ENCODE assay signal across 9 mouse cellular contexts in genomic region chr4:136123111-136123791, GRCm38 (mm10). TPM values are rescaled to one million over a fixed set of nuclear protein-coding genes. Genes with fewer than 3 reads are reported as not detected.
A peak's percentile ranks its signal among the peaks of the same experiment; 100 is the strongest.
DNase-seq lines count a peak whose midpoint lies in the region; ATAC-seq lines count a peak whose summit lies in the region.
"Had no signal": no experiment of that assay in that cellular context is flagged by ENCODE, and none has a peak within 500 bp of the region (broad histone marks: within the 10 kb centered on the region; RNA-seq: fewer than 3 reads in every experiment).

No protein-coding gene starts in this region.

- H3K9ac ChIP-seq in kidney, embryonic 14.5 days (ENCODE audit: low read depth, low read length) = no peak overlapping the region
- H3K9ac ChIP-seq in limb, embryonic 15.5 days = no peak overlapping the region; the same call in 1 of the 2 replicates

- no peaks in the 10 kb centered on the region for H3K36me3 ChIP-seq in kidney, embryonic 14.5 days (ENCODE audit: control insufficient read depth, insufficient read depth, low read length)
- H3K36me3 ChIP-seq in limb, embryonic 15.5 days = no peaks in the 10 kb centered on the region

- peaks cover 22% of the 10 kb centered on the region for H3K4me1 ChIP-seq in kidney, embryonic 14.5 days (ENCODE audit: control insufficient read depth, insufficient read depth, low read length)
- H3K4me1 ChIP-seq in limb, embryonic 15.5 days = peaks cover 15% of the 10 kb centered on the region

- intact Hi-C loops in left cerebral cortex, postnatal 14 days (cut with DNase I) = no loop called here

- H3K9me3 ChIP-seq in kidney, embryonic 14.5 days (ENCODE audit: control insufficient read depth, low read length) = no peaks in the 10 kb centered on the region
- no peaks in the 10 kb centered on the region for H3K9me3 ChIP-seq in limb, embryonic 15.5 days

- H3K4me3 ChIP-seq in kidney, embryonic 14.5 days (ENCODE audit: low read length) = no peak overlapping the region
- H3K4me3 ChIP-seq in limb, embryonic 15.5 days = no peak overlapping the region
- H3K4me3 ChIP-seq: layer of hippocampus, adult 2 months had no signal

- no peak overlapping the region for H3K4me2 ChIP-seq in kidney, embryonic 14.5 days (replicated peaks; ENCODE audit: low read depth, low read length)
- H3K4me2 ChIP-seq in limb, embryonic 15.5 days = no peak overlapping the region

- no peak for ATAC-seq in kidney, embryonic 14.5 days (ENCODE audit: low FRiP score, low TSS enrichment)
- no peak for ATAC-seq in limb, embryonic 15.5 days (ENCODE audit: insufficient number of reproducible peaks, low FRiP score, low TSS enrichment, low read depth)

- 66% methylated on average over 8 of the region's 8 CpGs for WGBS in kidney, embryonic 14.5 days
- 59% methylated on average over 8 of the region's 8 CpGs for WGBS in limb, embryonic 15.5 days

- H3K27ac ChIP-seq in kidney, embryonic 14.5 days (ENCODE audit: low read depth, low read length) = peak overlapping the region; percentile 19; the same call in 1 of the 2 replicates
- H3K27ac ChIP-seq in limb, embryonic 15.5 days = peak overlapping the region; percentile 58; the same call in 1 of the 2 replicates
- H3K27ac ChIP-seq: layer of hippocampus, adult 2 months had no signal

- DNase-seq in kidney, postnatal 10 days = no peak
- DNase-seq in CD4-positive, CD25-positive, alpha-beta regulatory T cell, adult 2 months (ENCODE audit: low read depth, low spot score) = peak; percentile 41
- DNase-seq in fibroblast of lung, adult 2 months (ENCODE audit: low read depth) = peak; percentile 85
- no peak for DNase-seq in cerebellum, postnatal 36 days
- no peak for DNase-seq in left cerebral cortex, postnatal 14 days (ENCODE audit: low spot score in 2 of 2)
- no peak for DNase-seq in cerebellum, postnatal 4 days (ENCODE audit: low spot score in 2 of 2)

- no peaks in the 10 kb centered on the region for H3K27me3 ChIP-seq in kidney, embryonic 14.5 days (ENCODE audit: control insufficient read depth, insufficient read depth, low read length)
- H3K27me3 ChIP-seq in limb, embryonic 15.5 days = no peaks in the 10 kb centered on the region

RNA-seq across cellular contexts. Expression of gene Id3, which starts 20.0 kb away (rescaled TPM):
- 848 and 979 TPM in 2 replicates for polyA plus RNA-seq in kidney, embryonic 14.5 days (2014; fragmentation: Nextera tagmentation; extraction: Ambion mirVana)
- 488 and 490 TPM in 2 replicates for polyA plus RNA-seq in limb, embryonic 15.5 days (2015; fragmentation: Nextera tagmentation; extraction: Ambion mirVana)
- total RNA-seq in left cerebral cortex, postnatal 14 days (2021) = 10 to 100 TPM; 30.2 to 53.1 TPM

RNA-seq across cellular contexts. Expression of gene E2f2, which starts 48.9 kb away (rescaled TPM):
- polyA plus RNA-seq in kidney, embryonic 14.5 days (2014; fragmentation: Nextera tagmentation; extraction: Ambion mirVana) = 5.7 and 6.0 TPM in 2 replicates
- 10.0 and 14.5 TPM in 2 replicates for polyA plus RNA-seq in limb, embryonic 15.5 days (2015; fragmentation: Nextera tagmentation; extraction: Ambion mirVana)
- total RNA-seq in left cerebral cortex, postnatal 14 days (2021) = under 1 TPM; 0.90 to 0.93 TPM

Comparison
In these comparisons a context has a peak if more than half of its experiments do, and no peak if none do; other contexts are left out.
1. DNase-seq: peak in CD4-positive, CD25-positive, alpha-beta regulatory T cell, adult 2 months (single experiment) and fibroblast of lung, adult 2 months (single experiment); none in kidney, postnatal 10 days (single experiment), cerebellum, postnatal 36 days (0 of 2), left cerebral cortex, postnatal 14 days (0 of 2) and cerebellum, postnatal 4 days (0 of 2).